12 mouse cellular contexts compared by ENCODE assay signal in the genomic region with DNA sequence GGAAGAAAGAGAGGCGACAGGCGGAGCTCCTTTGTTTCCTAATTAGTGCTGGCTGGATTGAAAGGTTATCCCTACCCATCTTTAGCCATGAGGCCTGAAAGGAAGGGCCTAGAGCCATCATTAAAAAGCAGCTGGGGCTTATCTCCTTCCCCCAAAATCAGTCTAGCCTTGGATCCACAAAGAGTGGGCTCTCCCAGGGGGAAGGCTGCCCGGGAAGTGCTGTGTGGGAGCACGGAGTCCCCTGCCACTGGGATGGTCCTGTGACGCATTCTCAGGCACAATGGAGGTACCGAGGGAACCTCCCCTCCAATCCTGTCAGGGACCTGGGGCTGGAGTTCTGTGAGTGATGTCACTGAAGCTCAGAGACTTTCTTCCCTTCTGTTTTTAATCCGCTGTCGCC.
DNase-seq lines count a peak whose midpoint lies in the region; ATAC-seq and TF ChIP-seq lines count a peak whose summit lies in the region.
"Had no signal": no experiment of that assay in that cellular context is flagged by ENCODE, and none has a peak within 500 bp of the region (broad histone marks: within the 10 kb centered on the region; RNA-seq: fewer than 3 reads in every experiment).

No protein-coding gene starts in this region.

- no peak overlapping the region for H3K4me2 ChIP-seq in forebrain, postnatal 0 days (ENCODE audit: low read depth)
- no peak overlapping the region for H3K4me2 ChIP-seq in liver, embryonic 12.5 days
- H3K4me2 ChIP-seq: heart, embryonic 12.5 days; lung, embryonic 14.5 days; stomach, embryonic 15.5 days had no signal

- intact Hi-C loops in heart, postnatal 36 days (cut with DNase I), result no loop called here

- 0 out of 2 replicates have a peak, but pooled peaks cover 4% of the 10 kb centered on the region for H3K9me3 ChIP-seq in heart, embryonic 10.5 days
- no peaks in the 10 kb centered on the region for H3K9me3 ChIP-seq in forebrain, postnatal 0 days (ENCODE audit: low read length)
- peaks cover 6% of the 10 kb centered on the region; the same call in 1 of the 2 replicates for H3K9me3 ChIP-seq in midbrain, embryonic 10.5 days (replicated peaks)
- peaks cover 10% of the 10 kb centered on the region for H3K9me3 ChIP-seq in liver, embryonic 12.5 days (replicated peaks)
- H3K9me3 ChIP-seq: stomach, embryonic 15.5 days had no signal

- no peak overlapping the region for H3K9ac ChIP-seq in forebrain, postnatal 0 days
- no peak overlapping the region for H3K9ac ChIP-seq in liver, embryonic 12.5 days
- H3K9ac ChIP-seq: heart, embryonic 12.5 days; lung, embryonic 14.5 days; stomach, embryonic 15.5 days had no signal

- no peak overlapping the region for H3K4me3 ChIP-seq in heart, embryonic 10.5 days
- H3K4me3 ChIP-seq in forebrain, postnatal 0 days (ENCODE audit: low read depth, low read length), result no peak overlapping the region
- no peak overlapping the region for H3K4me3 ChIP-seq in midbrain, embryonic 10.5 days
- H3K4me3 ChIP-seq in liver, embryonic 12.5 days, result no peak overlapping the region
- H3K4me3 ChIP-seq: heart, embryonic 12.5 days; stomach, embryonic 15.5 days had no signal

- H3K27ac ChIP-seq in heart, embryonic 10.5 days, result 0 out of 2 replicates have a peak overlapping the region, but pooled peaks have one; percentile 36
- H3K27ac ChIP-seq in forebrain, postnatal 0 days (ENCODE audit: low read depth, low read length), result no peak overlapping the region
- peak overlapping the region; percentile 86 for H3K27ac ChIP-seq in midbrain, embryonic 10.5 days (replicated peaks)
- no peak overlapping the region for H3K27ac ChIP-seq in liver, embryonic 12.5 days
- H3K27ac ChIP-seq: stomach, embryonic 15.5 days had no signal

- ATAC-seq in forebrain, postnatal 0 days, result peak; percentile 40; the same call in 1 of the 2 replicates
- no peak for ATAC-seq in megakaryocyte progenitor cell, adult 5-6 weeks (replicated peaks; ENCODE audit: poor library complexity)
- no peak for ATAC-seq in cerebellum, adult (ENCODE audit: insufficient number of reproducible peaks, low FRiP score, low TSS enrichment)
- ATAC-seq in liver, embryonic 12.5 days, result no peak
- ATAC-seq: inflammation-experienced regulatory T-cells, adult 6 months had no signal

- no peak for DNase-seq in heart, embryonic 10.5 days (ENCODE audit: low spot score)
- no peak for DNase-seq in heart, postnatal 36 days
- DNase-seq in forebrain, postnatal 0 days, result no peak
- peak; percentile 62 for DNase-seq in midbrain, embryonic 10.5 days (ENCODE audit: low spot score)
- no peak for DNase-seq in ovary, postnatal 14 days (ENCODE audit: low spot score)
- DNase-seq: lung, embryonic 14.5 days had no signal

- no peaks in the 10 kb centered on the region; the same call in 1 of the 2 replicates for H3K27me3 ChIP-seq in heart, embryonic 10.5 days (ENCODE audit: insufficient read depth, poor library complexity, severe bottlenecking)
- no peaks in the 10 kb centered on the region for H3K27me3 ChIP-seq in forebrain, postnatal 0 days (ENCODE audit: insufficient read depth, low read length)
- no peaks in the 10 kb centered on the region for H3K27me3 ChIP-seq in midbrain, embryonic 10.5 days (ENCODE audit: low read depth, poor library complexity, severe bottlenecking)
- H3K27me3 ChIP-seq in liver, embryonic 12.5 days (replicated peaks), result no peaks in the 10 kb centered on the region
- H3K27me3 ChIP-seq: heart, embryonic 12.5 days; stomach, embryonic 15.5 days had no signal

- H3K4me1 ChIP-seq in heart, embryonic 10.5 days, result peaks cover 18% of the 10 kb centered on the region
- H3K4me1 ChIP-seq in forebrain, postnatal 0 days (ENCODE audit: insufficient read depth), result 0 out of 2 replicates have a peak, but pooled peaks cover 3% of the 10 kb centered on the region
- H3K4me1 ChIP-seq in midbrain, embryonic 10.5 days, result peaks cover 35% of the 10 kb centered on the region
- no peaks in the 10 kb centered on the region for H3K4me1 ChIP-seq in liver, embryonic 12.5 days
- H3K4me1 ChIP-seq: stomach, embryonic 15.5 days had no signal

- WGBS in heart, embryonic 10.5 days, result 32% methylated on average over 8 of the region's 8 CpGs
- WGBS in forebrain, postnatal 0 days, result 15% methylated on average over 8 of the region's 8 CpGs
- 9% methylated on average over 8 of the region's 8 CpGs for WGBS in midbrain, embryonic 10.5 days
- WGBS in liver, embryonic 12.5 days (ENCODE audit: insufficient replicate concordance), result 56% methylated on average over 8 of the region's 8 CpGs

- H3K36me3 ChIP-seq in heart, embryonic 10.5 days, result peaks cover 3% of the 10 kb centered on the region; the same call in 1 of the 2 replicates
- H3K36me3 ChIP-seq in forebrain, postnatal 0 days (ENCODE audit: insufficient read depth), result no peaks in the 10 kb centered on the region
- no peaks in the 10 kb centered on the region for H3K36me3 ChIP-seq in midbrain, embryonic 10.5 days
- no peaks in the 10 kb centered on the region for H3K36me3 ChIP-seq in liver, embryonic 12.5 days
- H3K36me3 ChIP-seq: heart, embryonic 12.5 days; stomach, embryonic 15.5 days had no signal

- TF ChIP-seq CTCF in forebrain, postnatal 0 days (IDR thresholded peaks at IDR 0.05; ENCODE audit: low read depth), result no peak

Comparison
In these comparisons a context has a peak if more than half of its experiments do, and no peak if none do; other contexts are left out.
1. H3K27ac ChIP-seq: peak in heart, embryonic 10.5 days (single experiment) and midbrain, embryonic 10.5 days (single experiment); none in forebrain, postnatal 0 days (single experiment) and liver, embryonic 12.5 days (single experiment).